Mouse (Mus musculus) adipocyte (in vitro differentiated cells): ENCODE results near the gene Scyl1.

Source experiments
- DNase-seq: peaks from one replicate; pipeline ENCODE4 v3.0.0-alpha.2; 2016; ENCODE audit warnings: low spot score

Scyl1 gene

GRCm38 (mm10) chr19:5742241-5742641 is 29.0 kb downstream of the Scyl1 start:
- DNase-seq, result no peak

DNA sequence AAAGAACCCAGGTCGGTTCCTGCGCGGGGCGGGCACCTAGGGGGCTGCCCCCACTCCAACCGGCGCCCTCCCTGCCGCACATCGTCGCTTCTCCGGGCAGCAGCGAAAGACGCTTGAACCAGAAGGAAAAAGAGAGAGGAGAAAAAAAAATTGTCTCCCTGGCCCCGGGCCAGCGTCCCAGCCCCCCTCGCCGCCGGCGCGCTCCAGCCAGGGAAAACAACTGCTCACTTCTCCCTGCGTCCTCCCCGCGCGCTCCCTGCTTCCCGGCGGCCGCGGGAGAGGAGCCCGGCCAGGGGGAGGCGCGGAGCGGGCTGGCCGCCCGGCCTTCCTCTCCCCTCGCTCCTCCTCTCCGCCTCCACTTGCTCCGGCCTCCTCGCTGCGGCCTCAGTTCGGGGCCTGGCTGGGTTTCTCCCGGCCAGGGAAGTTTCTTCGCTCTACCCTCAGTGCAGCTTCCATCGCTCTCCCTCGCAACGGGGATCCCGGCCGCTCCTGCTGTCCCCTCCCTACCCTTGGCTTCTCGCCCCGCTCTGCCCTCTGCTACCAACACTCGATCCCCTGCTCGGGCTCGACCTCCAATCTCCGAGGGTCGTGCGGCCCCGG is 29.5 kb downstream of the Scyl1 start:
- DNase-seq, result peak; percentile 95

DNA sequence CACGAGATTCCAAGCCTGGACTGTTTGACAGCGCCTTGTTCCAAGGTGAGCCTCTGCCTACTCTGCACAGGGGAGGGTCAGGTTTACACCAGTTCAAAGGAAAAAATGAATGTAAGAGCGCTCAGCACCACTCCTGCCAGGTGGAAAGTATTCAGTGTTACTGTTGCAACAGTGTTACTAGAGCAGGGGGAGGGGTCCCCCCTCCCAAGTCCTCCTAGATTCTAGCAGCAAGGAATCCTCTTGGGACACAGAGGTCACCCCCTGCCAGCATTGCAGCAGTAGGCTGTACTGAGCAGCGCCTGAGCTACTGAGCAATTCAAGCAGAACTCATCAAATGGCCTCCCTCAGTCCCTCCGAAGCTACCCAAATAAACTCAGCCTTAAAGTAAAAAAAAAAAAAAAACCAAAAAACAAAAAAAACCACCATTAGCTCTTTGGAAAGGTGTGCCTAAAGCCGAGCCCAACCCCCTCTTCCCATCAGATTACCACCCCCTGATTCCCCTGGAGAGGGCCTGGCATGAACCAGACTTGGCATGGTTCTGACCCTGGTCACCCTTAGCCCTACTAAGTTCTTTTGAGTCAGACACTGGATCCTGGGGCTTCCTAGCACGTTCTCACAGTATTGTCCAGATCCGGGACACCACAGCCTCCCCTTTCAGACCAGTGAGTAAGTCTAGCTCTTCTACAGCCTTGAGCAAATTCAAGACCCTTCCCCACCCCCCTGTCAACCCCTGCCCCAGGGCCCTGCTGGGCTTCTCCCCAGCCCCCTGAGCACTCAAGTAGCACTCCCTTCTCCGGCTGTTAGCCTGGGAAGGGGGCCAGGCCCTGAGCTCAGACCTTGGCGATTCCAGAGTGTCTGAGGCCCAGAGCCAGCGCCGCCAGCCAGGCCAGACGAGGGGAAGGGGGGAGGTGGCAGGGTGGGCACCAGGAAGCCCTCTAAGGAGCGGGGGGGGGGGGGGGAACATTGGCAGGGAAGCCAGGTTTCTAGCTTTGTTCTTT is 30.6 kb downstream of the Scyl1 start, which contains the start of gene Ltbp3:
Ltbp3 (plus strand) TSS at position 585 of the 998 bp plus-strand sequence.
- peak; percentile 91 for DNase-seq

DNA sequence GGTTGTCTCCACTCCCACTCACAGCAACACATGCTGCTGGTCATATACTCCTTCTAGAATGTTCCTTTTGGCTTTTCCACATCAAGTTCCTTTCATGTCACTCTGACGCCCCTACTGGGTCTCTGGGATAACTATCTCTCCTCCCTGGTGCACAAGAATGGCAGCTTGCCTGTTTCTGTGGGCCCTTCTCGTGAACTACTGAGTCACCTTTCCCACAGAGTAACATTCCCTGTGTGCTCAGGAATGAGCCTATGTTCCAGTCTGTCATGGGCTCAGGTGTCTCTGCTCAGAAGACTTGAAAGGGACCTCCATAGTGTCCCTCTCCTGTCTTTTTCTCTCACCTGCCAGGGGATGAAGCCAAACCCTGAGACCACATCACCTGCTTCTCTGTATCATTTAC is 31.8 kb downstream of the Scyl1 start:
- DNase-seq, result peak; percentile 63

GRCm38 (mm10) chr19:5734325-5734724 is 36.9 kb downstream of the Scyl1 start:
- DNase-seq, result no peak

GRCm38 (mm10) chr19:5731264-5731978 is 39.8 kb downstream of the Scyl1 start:
- DNase-seq, result peak; percentile 97

GRCm38 (mm10) chr19:5730314-5731186 is 40.7 kb downstream of the Scyl1 start:
- DNase-seq, result no peak

- peak; percentile 92 for DNase-seq
Measured at GRCm38 (mm10) chr19:5729444-5729815, 41.8 kb downstream of the Scyl1 start, which contains the start of gene Fam89b. Fam89b (minus strand) TSS chr19:5729653.

GRCm38 (mm10) chr19:5728631-5729443 is 42.4 kb downstream of the Scyl1 start:
- DNase-seq, result peak; percentile 69

- peak; percentile 87 for DNase-seq
Measured at GRCm38 (mm10) chr19:5727701-5728100, 43.5 kb downstream of the Scyl1 start.

GRCm38 (mm10) chr19:5726961-5727578 is 44.1 kb downstream of the Scyl1 start:
- no peak for DNase-seq

GRCm38 (mm10) chr19:5725767-5726515 is 45.3 kb downstream of the Scyl1 start, which contains the start of gene Ehbp1l1:
Ehbp1l1 (minus strand) TSS chr19:5726317.
- DNase-seq, result peak; percentile 68

DNA sequence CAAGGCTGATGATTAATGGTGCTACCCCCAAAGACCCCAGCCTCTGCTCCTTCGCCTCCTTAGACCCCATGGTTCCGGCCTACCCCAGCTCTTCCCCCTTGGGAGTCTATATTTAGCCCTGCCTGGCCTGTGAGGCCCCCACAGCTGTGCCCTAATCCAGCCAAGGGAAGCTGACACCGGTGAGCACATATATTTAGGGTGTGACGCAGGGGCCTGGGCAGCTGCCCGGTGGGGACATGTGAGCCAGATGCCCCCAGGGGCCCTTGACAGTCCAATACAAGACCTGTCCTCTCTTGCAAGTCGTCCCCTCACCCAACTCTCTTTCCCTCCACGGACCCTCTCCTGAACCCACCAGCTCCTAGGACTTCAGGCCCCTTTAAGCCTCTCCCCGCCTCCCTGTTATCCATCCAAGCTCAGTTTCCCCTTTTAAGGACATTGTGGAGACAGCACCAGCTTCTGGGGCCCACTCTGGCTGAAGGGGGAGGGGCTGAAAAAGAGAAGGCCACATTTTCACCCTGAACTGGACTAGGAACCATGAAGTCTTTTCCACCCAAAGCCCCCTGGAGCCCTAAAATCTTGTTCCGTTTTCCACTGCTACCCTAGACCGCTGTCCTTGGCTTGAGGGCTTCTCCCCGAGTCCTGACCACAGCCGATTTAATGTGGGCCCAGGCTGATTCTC is 46.1 kb downstream of the Scyl1 start:
- DNase-seq, result peak; percentile 80

DNA sequence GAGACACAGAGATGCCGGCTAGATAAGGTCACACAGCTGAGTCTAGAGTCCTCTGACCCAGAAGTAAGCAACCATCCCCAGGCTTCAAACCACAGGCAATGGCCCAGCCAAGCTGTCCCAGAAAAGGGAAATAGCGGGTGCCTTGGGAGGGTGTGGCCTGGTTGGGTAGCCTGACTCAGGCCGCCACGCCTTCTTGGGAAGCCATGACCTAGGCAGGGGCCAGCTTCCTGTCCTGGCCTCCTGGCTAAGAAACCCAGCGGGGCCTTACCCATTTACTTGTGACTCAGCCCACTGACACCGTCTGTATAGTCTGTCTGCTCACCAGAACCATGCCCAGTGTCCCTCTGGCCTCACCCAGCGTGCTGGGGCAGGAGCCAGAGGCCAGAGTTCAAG is 46.7 kb downstream of the Scyl1 start:
- peak; percentile 96 for DNase-seq

DNA sequence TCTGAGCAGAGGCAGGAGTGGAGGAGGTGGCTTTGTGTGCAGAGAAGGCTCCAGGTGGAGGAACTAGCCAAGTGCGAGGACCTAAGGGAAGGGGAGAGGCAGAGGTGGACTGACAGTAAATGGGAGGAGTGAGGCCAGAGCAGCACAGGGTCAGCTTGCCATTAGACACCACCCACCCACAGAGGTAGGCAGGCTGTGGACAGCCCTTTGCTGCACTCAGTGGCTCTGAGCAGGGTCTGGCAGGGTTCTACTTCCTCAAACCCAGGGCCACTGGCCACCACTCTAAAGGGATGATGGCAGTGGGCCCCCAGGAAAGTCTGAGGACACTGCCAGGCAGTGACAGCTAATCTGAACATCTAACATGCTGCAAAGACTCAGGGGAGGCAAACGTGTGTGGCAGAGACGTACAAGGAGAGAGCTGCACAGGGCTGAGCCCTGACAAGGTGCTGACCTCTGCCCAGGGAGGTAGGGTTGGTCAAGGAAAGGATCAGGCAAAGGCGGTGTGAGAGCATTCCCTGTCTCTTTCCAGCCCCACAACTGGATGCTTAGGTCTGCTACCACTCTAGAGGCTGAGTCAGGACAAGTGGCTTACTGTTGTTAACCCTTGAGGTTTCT is 47.2 kb downstream of the Scyl1 start:
- DNase-seq, result no peak

- no peak for DNase-seq
Measured at GRCm38 (mm10) chr19:5722848-5723425, 48.3 kb downstream of the Scyl1 start.

DNA sequence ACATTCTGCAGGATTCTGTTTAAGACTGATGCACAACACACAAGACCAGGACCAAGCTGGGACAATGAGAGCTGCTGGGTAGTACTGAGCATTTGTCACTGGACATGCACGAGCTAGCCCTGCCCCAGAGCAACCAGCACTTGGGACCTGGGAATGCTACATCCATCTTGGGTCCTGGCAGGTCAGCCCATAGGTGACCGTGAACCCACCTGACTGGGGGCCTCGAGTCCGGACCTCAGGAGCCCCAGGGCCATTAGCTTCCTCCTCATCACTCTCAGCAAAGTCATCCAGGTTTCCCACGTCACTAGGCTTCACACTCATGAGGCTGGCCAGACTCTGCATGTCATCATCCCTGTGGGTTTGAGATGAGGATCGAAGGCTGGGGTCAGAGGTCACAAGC is 50.0 kb downstream of the Scyl1 start:
- DNase-seq, result no peak

- no peak for DNase-seq
Measured at GRCm38 (mm10) chr19:5716955-5717354, 54.3 kb downstream of the Scyl1 start.
